Mouse (Mus musculus): ENCODE measurements around the gene Gjd3. TPM values are rescaled to one million over a fixed set of nuclear protein-coding genes. Genes with fewer than 3 reads are reported as not detected.

Gene Gjd3
- polyA plus RNA-seq, 1 experiment from 2014 or later = 0.22 TPM

DNA sequence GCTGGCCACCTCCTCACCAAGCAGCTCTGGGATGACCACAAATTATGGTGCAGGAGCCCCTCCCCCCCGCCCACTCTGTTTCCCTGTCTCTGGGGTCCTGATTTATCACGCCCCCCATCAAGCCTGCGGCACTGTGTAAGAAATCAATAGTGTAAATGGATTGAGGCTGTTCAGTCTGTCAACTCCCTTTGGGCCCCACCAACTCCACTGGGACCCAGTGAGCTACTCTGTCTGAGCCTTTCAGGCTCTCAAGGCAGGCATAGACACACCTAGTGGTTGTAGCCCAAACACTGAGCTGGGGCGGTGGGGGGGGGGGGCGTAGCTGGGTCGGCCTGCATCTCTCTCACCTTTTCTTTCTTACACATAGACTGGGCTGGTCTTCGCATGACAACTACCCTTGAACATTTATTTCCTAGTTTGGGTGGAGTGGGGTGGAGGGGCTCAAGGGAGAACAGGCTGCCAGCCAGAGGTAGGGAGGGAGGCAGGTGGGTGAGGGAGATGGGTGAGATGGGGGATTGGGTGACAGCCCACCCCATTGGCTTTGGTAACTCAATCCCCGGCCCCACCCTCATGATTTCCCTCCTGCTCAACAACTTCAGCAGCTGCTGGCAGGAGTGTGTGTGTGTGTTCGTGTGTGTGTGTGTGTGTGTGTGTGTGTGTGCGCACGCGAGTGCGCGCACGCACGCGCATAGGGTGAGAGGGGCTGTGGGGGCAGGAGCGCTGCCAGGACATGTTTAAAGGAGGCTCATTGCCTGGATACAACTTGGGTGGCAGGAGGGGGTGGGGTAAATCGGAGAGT, 50.3 kb downstream of the Gjd3 start:
- no peak overlapping the region for H3K9ac ChIP-seq (ENCODE audit: low read length)
- H3K4me2 ChIP-seq (ENCODE audit: low read length) = peak overlapping the region; percentile 27
- no peaks in the 10 kb centered on the region for H3K36me3 ChIP-seq (ENCODE audit: control insufficient read depth, insufficient read depth, low read length)
- H3K4me1 ChIP-seq (replicated peaks; ENCODE audit: control insufficient read depth, insufficient read depth, low read length) = peaks cover 84% of the 10 kb centered on the region
- WGBS = 17% methylated on average over 19 of the region's 19 CpGs
- H3K27ac ChIP-seq (ENCODE audit: low read depth) = no peak overlapping the region; the same call in 1 of the 2 replicates
- no peak for ATAC-seq (replicated peaks; ENCODE audit: low FRiP score, low TSS enrichment, low read depth)
- DNase-seq (ENCODE audit: low spot score) = no peak
- no peak overlapping the region for H3K4me3 ChIP-seq (ENCODE audit: low read depth, low read length)
- H3K27me3 ChIP-seq (replicated peaks; ENCODE audit: control insufficient read depth, insufficient read depth, low read length) = no peaks in the 10 kb centered on the region
- no peaks in the 10 kb centered on the region for H3K9me3 ChIP-seq (ENCODE audit: control insufficient read depth, low read length)

Other genes starting within 250 kb of the Gjd3 start
- 60.7 and 63.8 TPM in 2 replicates for gene Thra, start 242.4 kb downstream of the Gjd3 start, polyA plus RNA-seq (2014; fragmentation: Nextera tagmentation; extraction: Ambion mirVana)
- gene Nr1d1, start 207.7 kb downstream of the Gjd3 start, polyA plus RNA-seq (2014; fragmentation: Nextera tagmentation; extraction: Ambion mirVana) = 2.5 and 2.8 TPM in 2 replicates
- gene Msl1, start 187.5 kb downstream of the Gjd3 start, polyA plus RNA-seq (2014; fragmentation: Nextera tagmentation; extraction: Ambion mirVana) = 17.5 and 19.1 TPM in 2 replicates
- gene Casc3, start 178.1 kb downstream of the Gjd3 start, polyA plus RNA-seq (2014; fragmentation: Nextera tagmentation; extraction: Ambion mirVana) = 34.5 and 37.3 TPM in 2 replicates
- gene Rapgefl1, start 146.2 kb downstream of the Gjd3 start, polyA plus RNA-seq (2014; fragmentation: Nextera tagmentation; extraction: Ambion mirVana) = 1.5 and 2.2 TPM in 2 replicates
- gene Wipf2, start 119.4 kb downstream of the Gjd3 start, polyA plus RNA-seq (2014; fragmentation: Nextera tagmentation; extraction: Ambion mirVana) = 5.1 and 5.3 TPM in 2 replicates
- gene Cdc6, start 75.2 kb downstream of the Gjd3 start, polyA plus RNA-seq (2014; fragmentation: Nextera tagmentation; extraction: Ambion mirVana) = 32.5 and 32.9 TPM in 2 replicates
- gene Rara, start 55.2 kb downstream of the Gjd3 start, polyA plus RNA-seq (2014; fragmentation: Nextera tagmentation; extraction: Ambion mirVana) = 42.4 and 43.6 TPM in 2 replicates
- gene Top2a, start 41.2 kb upstream of the Gjd3 start, polyA plus RNA-seq (2014; fragmentation: Nextera tagmentation; extraction: Ambion mirVana) = 248 and 272 TPM in 2 replicates
- gene Igfbp4, start 58.2 kb upstream of the Gjd3 start, polyA plus RNA-seq (2014; fragmentation: Nextera tagmentation; extraction: Ambion mirVana) = 467 and 480 TPM in 2 replicates
- 0.70 and 0.84 TPM in 2 replicates for gene Tns4, start 106.3 kb upstream of the Gjd3 start, polyA plus RNA-seq (2014; fragmentation: Nextera tagmentation; extraction: Ambion mirVana)
- 0.35 and 0.61 TPM in 2 replicates for gene Ccr7, start 172.1 kb upstream of the Gjd3 start, polyA plus RNA-seq (2014; fragmentation: Nextera tagmentation; extraction: Ambion mirVana)
- gene Smarce1, start 248.0 kb upstream of the Gjd3 start, polyA plus RNA-seq (2014; fragmentation: Nextera tagmentation; extraction: Ambion mirVana) = 148 and 150 TPM in 2 replicates

Data from intestine, embryonic 14.5 days (tissue).